Mouse (Mus musculus): ENCODE data around the gene Rbx1. TPM values are rescaled to one million over a fixed set of nuclear protein-coding genes. Genes with fewer than 3 reads are reported as not detected.

The Rbx1 gene
- 21.2 TPM for polyA plus RNA-seq (2015; fragmentation: Illumina TruSeq; extraction: RNeasy Lipid Tissue Mini Kit (QIAGEN cat#74804); ENCODE audit: insufficient read depth, low read depth, low replicate concordance)

GRCm38 (mm10) chr15:81465901-81466737, at the start of gene Rbx1:
Gene Rbx1, plus strand, starts transcription at chr15:81466296.

Other genes starting within 250 kb of the Rbx1 start
- gene Mchr1, start 230.8 kb upstream of the Rbx1 start, polyA plus RNA-seq (2015; fragmentation: Illumina TruSeq; extraction: RNeasy Lipid Tissue Mini Kit (QIAGEN cat#74804); ENCODE audit: insufficient read depth, low read depth, low replicate concordance): not detected
- 11.7 TPM for gene Slc25a17, start 105.5 kb upstream of the Rbx1 start, polyA plus RNA-seq (2015; fragmentation: Illumina TruSeq; extraction: RNeasy Lipid Tissue Mini Kit (QIAGEN cat#74804); ENCODE audit: insufficient read depth, low read depth, low replicate concordance)
- 14.6 TPM for gene St13, start 66.2 kb upstream of the Rbx1 start, polyA plus RNA-seq (2015; fragmentation: Illumina TruSeq; extraction: RNeasy Lipid Tissue Mini Kit (QIAGEN cat#74804); ENCODE audit: insufficient read depth, low read depth, low replicate concordance)
- gene Xpnpep3, start 66.2 kb upstream of the Rbx1 start, polyA plus RNA-seq (2015; fragmentation: Illumina TruSeq; extraction: RNeasy Lipid Tissue Mini Kit (QIAGEN cat#74804); ENCODE audit: insufficient read depth, low read depth, low replicate concordance): 2.0 TPM
- not detected for gene Dnajb7, start 58.0 kb upstream of the Rbx1 start, polyA plus RNA-seq (2015; fragmentation: Illumina TruSeq; extraction: RNeasy Lipid Tissue Mini Kit (QIAGEN cat#74804); ENCODE audit: insufficient read depth, low read depth, low replicate concordance)
- gene Ep300, start 119.1 kb downstream of the Rbx1 start, polyA plus RNA-seq (2015; fragmentation: Illumina TruSeq; extraction: RNeasy Lipid Tissue Mini Kit (QIAGEN cat#74804); ENCODE audit: insufficient read depth, low read depth, low replicate concordance): 11.7 TPM
- gene L3mbtl2, start 197.6 kb downstream of the Rbx1 start, polyA plus RNA-seq (2015; fragmentation: Illumina TruSeq; extraction: RNeasy Lipid Tissue Mini Kit (QIAGEN cat#74804); ENCODE audit: insufficient read depth, low read depth, low replicate concordance): 4.5 TPM
- 1.5 TPM for gene Chadl, start 231.0 kb downstream of the Rbx1 start, polyA plus RNA-seq (2015; fragmentation: Illumina TruSeq; extraction: RNeasy Lipid Tissue Mini Kit (QIAGEN cat#74804); ENCODE audit: insufficient read depth, low read depth, low replicate concordance)